Mouse (Mus musculus): Measurements from ENCODE around the gene Olfr229. TPM values are rescaled to one million over a fixed set of nuclear protein-coding genes. Genes with fewer than 3 reads are reported as not detected.
"Not testable (repeated sequence)": the region's sequence is repeated elsewhere in the genome, so short reads cannot be mapped to it uniquely, and the experiment has no call there.

Olfr229 gene
- not detected in 2 replicates for total RNA-seq (2017)

GRCm38 (mm10) chr9:39907036-39907435 is at the start of gene Olfr229:
TSS of gene Olfr229 (plus strand) at chr9:39907336.
- ATAC-seq (replicated peaks; ENCODE audit: low read depth, poor library complexity, severe bottlenecking): no peak

GRCm38 (mm10) chr9:39866122-39866521 is 41.0 kb upstream of the Olfr229 start, which contains the start of gene Olfr972:
TSS of gene Olfr972 (plus strand) at chr9:39866422.
- ATAC-seq (replicated peaks; ENCODE audit: low read depth, poor library complexity, severe bottlenecking): no peak

GRCm38 (mm10) chr9:39871986-39872385 is 35.1 kb upstream of the Olfr229 start:
- not testable (repeated sequence) for ATAC-seq (replicated peaks; ENCODE audit: low read depth, poor library complexity, severe bottlenecking)

GRCm38 (mm10) chr9:39877541-39878396 is 29.4 kb upstream of the Olfr229 start:
- ATAC-seq (replicated peaks; ENCODE audit: low read depth, poor library complexity, severe bottlenecking): not testable (repeated sequence)

- ATAC-seq (replicated peaks; ENCODE audit: low read depth, poor library complexity, severe bottlenecking): peak; percentile 95
Measured at GRCm38 (mm10) chr9:39905106-39905505, 2.0 kb upstream of the Olfr229 start.

GRCm38 (mm10) chr9:39909939-39910338 is 2.8 kb downstream of the Olfr229 start:
- peak; percentile 80 for ATAC-seq (replicated peaks; ENCODE audit: low read depth, poor library complexity, severe bottlenecking)

GRCm38 (mm10) chr9:39927975-39928836 is 21.1 kb downstream of the Olfr229 start:
- ATAC-seq (replicated peaks; ENCODE audit: low read depth, poor library complexity, severe bottlenecking): not testable (repeated sequence)

GRCm38 (mm10) chr9:39928837-39929236 is 21.7 kb downstream of the Olfr229 start:
- ATAC-seq (replicated peaks; ENCODE audit: low read depth, poor library complexity, severe bottlenecking): not testable (repeated sequence)

- no peak for ATAC-seq (replicated peaks; ENCODE audit: low read depth, poor library complexity, severe bottlenecking)
Measured at GRCm38 (mm10) chr9:39937201-39937600, 30.1 kb downstream of the Olfr229 start, which contains the start of gene Olfr974. TSS of gene Olfr974 (plus strand) at chr9:39937501.

GRCm38 (mm10) chr9:39951946-39952345 is 44.8 kb downstream of the Olfr229 start, which contains the start of gene Olfr975:
TSS of gene Olfr975 (minus strand) at chr9:39952046.
- no peak for ATAC-seq (replicated peaks; ENCODE audit: low read depth, poor library complexity, severe bottlenecking)

- not testable (repeated sequence) for ATAC-seq (replicated peaks; ENCODE audit: low read depth, poor library complexity, severe bottlenecking)
Measured at GRCm38 (mm10) chr9:39961033-39961432, 53.9 kb downstream of the Olfr229 start, which contains the start of gene Olfr976. TSS of gene Olfr976 (minus strand) at chr9:39961133.

Other genes starting within 250 kb of the Olfr229 start
- gene Olfr963, start 240.1 kb upstream of the Olfr229 start, total RNA-seq (2017): not detected in 2 replicates
- not detected in 2 replicates for gene Olfr149, start 200.2 kb upstream of the Olfr229 start, total RNA-seq (2017)
- gene Olfr965, start 196.0 kb upstream of the Olfr229 start, total RNA-seq (2017): not detected in 2 replicates
- gene Olfr150, start 176.4 kb upstream of the Olfr229 start, total RNA-seq (2017): not detected in 2 replicates
- gene Olfr967, start 161.1 kb upstream of the Olfr229 start, total RNA-seq (2017): not detected in 2 replicates
- not detected in 2 replicates for gene Olfr968, start 124.1 kb upstream of the Olfr229 start, total RNA-seq (2017)
- not detected in 2 replicates for gene Olfr969, start 116.4 kb upstream of the Olfr229 start, total RNA-seq (2017)
- gene Olfr970, start 98.5 kb upstream of the Olfr229 start, total RNA-seq (2017): not detected in 2 replicates
- gene Olfr971, start 70.5 kb upstream of the Olfr229 start, total RNA-seq (2017): not detected in 2 replicates
- gene Olfr972, start 40.9 kb upstream of the Olfr229 start, total RNA-seq (2017): not detected in 2 replicates
- gene Olfr974, start 30.2 kb downstream of the Olfr229 start, total RNA-seq (2017): not detected in 2 replicates
- gene Olfr975, start 44.7 kb downstream of the Olfr229 start, total RNA-seq (2017): not detected in 2 replicates
- gene Olfr976, start 53.8 kb downstream of the Olfr229 start, total RNA-seq (2017): not detected in 2 replicates
- gene Olfr978, start 84.8 kb downstream of the Olfr229 start, total RNA-seq (2017): not detected in 2 replicates
- gene Olfr979, start 96.1 kb downstream of the Olfr229 start, total RNA-seq (2017): not detected in 2 replicates
- gene Olfr980, start 102.2 kb downstream of the Olfr229 start, total RNA-seq (2017): not detected in 2 replicates
- not detected in 2 replicates for gene Olfr981, start 114.1 kb downstream of the Olfr229 start, total RNA-seq (2017)
- gene Olfr982, start 166.5 kb downstream of the Olfr229 start, total RNA-seq (2017): not detected in 2 replicates
- gene Olfr983, start 186.3 kb downstream of the Olfr229 start, total RNA-seq (2017): not detected in 2 replicates
- not detected in 2 replicates for gene Olfr984, start 206.9 kb downstream of the Olfr229 start, total RNA-seq (2017)
- gene Olfr985, start 222.8 kb downstream of the Olfr229 start, total RNA-seq (2017): not detected in 2 replicates
- gene Tmem225, start 240.8 kb downstream of the Olfr229 start, total RNA-seq (2017): not detected in 2 replicates